Mouse (Mus musculus) CD8-positive naive resting alpha-beta T cell, adult 57 days (primary cell): Measurements from ENCODE around the gene Lsm6. TPM values are rescaled to one million over a fixed set of nuclear protein-coding genes. Genes with fewer than 3 reads are reported as not detected.

Experiments
- total RNA-seq: library from RNA; stranded (reverse); gene quantifications from one replicate; pipeline ENCODE4 v1.2.4, GENCODE M21; 2023

The Lsm6 gene
- total RNA-seq = 51.2 TPM

GRCm38 (mm10) chr8:78820673-78821310 lies at the start of gene Lsm6:
TSS of gene Lsm6 (minus strand) at chr8:78821140.

Other genes starting within 250 kb of the Lsm6 start
- gene Zfp827, start 207.3 kb upstream of the Lsm6 start, total RNA-seq = 34.5 TPM